Mouse (Mus musculus) erythroblast, adult 5-6 weeks (primary cell): ENCODE data around the gene Slfn14. TPM values are rescaled to one million over a fixed set of nuclear protein-coding genes. Genes with fewer than 3 reads are reported as not detected.
"Not testable (repeated sequence)": the region's sequence is repeated elsewhere in the genome, so short reads cannot be mapped to it uniquely, and the experiment has no call there.

Source experiments
- ATAC-seq: replicated peaks from 2 replicates; pipeline ENCODE4 v1.8.0; 2016; ENCODE audit warnings: moderate number of reproducible peaks, mild to moderate bottlenecking, moderate TSS enrichment, inconsistent platforms; ENCODE audit not compliant: poor library complexity, low FRiP score, severe bottlenecking
- total RNA-seq, 2 experiments: library from RNA; stranded (forward) in 1 of 2; stranded (reverse) in 1 of 2; fragments of 150-400 nt in 1 of 2; fragments of 200-764, 138-1000 nt in 1 of 2; gene quantifications; 2 replicates each; pipeline versions ENCODE4 v1.2.3 to v1.2.4; 2015 to 2017; ENCODE audit warnings: low replicate concordance in 2 of 2

The Slfn14 gene
- total RNA-seq, 2 experiments from 2014 or later: 616 to 920 TPM

GRCm38 (mm10) chr11:83289633-83290032 is 3.1 kb upstream of the Slfn14 start:
- ATAC-seq: no peak

GRCm38 (mm10) chr11:83289036-83289435 is 2.5 kb upstream of the Slfn14 start:
- no peak for ATAC-seq

DNA sequence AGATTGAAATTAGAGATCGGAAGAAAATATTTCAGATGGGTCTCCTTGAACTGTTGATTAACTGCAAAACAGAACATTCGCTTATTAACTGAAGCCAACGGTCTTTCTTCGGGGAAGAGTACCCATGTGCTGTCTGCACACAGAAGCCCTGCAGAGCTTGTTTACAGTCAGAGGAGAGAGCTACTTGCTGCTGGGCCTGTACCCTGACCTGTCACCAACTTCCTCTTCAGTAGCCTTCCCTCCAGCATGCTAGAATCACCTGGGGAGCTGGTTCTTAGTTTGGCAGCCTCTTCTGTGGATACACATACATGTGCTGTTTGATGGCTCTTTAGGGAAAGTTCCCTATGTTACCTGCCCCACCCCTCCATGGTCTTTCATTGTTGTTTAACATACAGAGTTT is 899 bp downstream of the Slfn14 start:
- peak; percentile 29 for ATAC-seq

GRCm38 (mm10) chr11:83282084-83282483 is 4.4 kb downstream of the Slfn14 start:
- no peak for ATAC-seq

- ATAC-seq: no peak
Measured at GRCm38 (mm10) chr11:83279691-83280090, 6.8 kb downstream of the Slfn14 start.

GRCm38 (mm10) chr11:83279024-83279423 is 7.5 kb downstream of the Slfn14 start:
- ATAC-seq: no peak

GRCm38 (mm10) chr11:83276251-83276650 is 10.3 kb downstream of the Slfn14 start:
- ATAC-seq: no peak

GRCm38 (mm10) chr11:83271951-83272843 is 14.3 kb downstream of the Slfn14 start:
- ATAC-seq: peak; percentile 61

DNA sequence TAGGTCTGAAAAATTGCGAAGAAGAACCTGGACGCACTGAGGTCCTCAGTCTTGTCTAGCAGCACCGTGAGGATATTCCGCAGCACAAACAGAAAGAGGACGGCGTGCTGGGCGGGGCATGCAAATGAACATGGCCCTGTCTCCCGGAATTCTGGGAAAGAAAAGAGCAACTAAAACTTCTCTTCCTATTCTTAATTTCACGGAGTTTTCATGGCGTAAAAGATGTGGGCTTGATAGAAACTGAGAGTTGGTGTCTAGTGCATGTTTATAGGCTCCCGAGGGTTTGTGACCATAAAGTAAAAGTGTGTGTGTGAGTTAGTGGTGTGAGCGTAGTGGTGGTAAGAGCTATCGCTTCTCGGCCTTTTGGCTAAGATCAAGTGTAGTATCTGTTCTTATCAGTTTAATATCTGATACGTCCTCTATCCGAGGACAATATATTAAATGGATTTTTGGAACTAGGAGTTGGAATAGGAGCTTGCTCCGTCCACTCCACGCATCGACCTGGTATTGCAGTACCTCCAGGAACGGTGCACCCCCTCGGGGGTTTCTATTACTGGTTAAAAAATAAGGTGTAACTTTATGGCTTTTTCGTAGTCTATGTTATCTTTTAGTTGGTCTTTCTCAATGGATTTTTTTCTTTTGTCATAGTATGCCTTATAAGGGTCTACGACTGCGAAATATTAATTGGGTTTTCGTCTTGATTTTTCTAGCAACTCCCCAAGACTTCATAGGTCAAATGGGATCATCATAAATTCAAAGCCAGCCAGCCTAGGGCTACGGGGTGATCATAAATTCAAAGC is 15.2 kb downstream of the Slfn14 start:
- ATAC-seq: peak; percentile 78

DNA sequence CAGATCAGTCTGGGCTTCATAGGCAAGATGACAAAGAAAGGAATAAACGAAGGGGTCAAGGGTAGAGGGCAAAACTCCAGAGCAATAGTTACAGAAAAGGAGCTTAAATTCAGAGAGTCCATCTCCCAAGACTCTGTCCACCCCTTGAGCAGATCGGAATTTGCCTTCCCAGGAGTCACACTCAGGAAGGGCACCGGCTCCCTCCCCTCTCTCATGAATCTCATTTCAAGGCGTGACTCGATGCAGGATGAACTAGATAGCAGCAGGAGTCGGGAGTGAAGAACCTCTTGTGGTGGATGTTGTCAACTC is 15.7 kb downstream of the Slfn14 start:
- peak; percentile 42 for ATAC-seq

DNA sequence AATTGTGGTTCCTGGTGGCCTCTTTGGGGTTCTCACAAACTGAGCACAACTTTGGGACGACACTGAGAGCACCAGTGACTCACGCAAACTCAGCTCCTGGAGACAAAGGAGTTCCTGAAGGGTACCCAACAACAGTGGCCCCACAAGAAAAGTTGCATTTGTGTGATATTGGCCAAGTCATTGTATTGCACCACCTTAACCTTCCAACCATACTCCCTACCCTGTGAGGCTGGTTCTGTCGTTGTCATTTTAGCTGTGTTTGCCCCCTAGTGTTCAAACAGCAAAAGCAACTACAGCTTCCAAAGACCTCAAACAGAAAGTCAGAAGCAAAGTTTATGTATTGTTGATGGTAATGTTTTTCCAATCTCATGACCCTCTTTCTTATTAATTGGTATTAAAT is 23.4 kb downstream of the Slfn14 start:
- ATAC-seq: peak; percentile 92

- ATAC-seq: peak; percentile 84
Measured at GRCm38 (mm10) chr11:83262673-83263072, 23.9 kb downstream of the Slfn14 start.

GRCm38 (mm10) chr11:83257211-83257610 is 29.3 kb downstream of the Slfn14 start:
- not testable (repeated sequence) for ATAC-seq

GRCm38 (mm10) chr11:83239811-83240210 is 46.7 kb downstream of the Slfn14 start:
- ATAC-seq: no peak

DNA sequence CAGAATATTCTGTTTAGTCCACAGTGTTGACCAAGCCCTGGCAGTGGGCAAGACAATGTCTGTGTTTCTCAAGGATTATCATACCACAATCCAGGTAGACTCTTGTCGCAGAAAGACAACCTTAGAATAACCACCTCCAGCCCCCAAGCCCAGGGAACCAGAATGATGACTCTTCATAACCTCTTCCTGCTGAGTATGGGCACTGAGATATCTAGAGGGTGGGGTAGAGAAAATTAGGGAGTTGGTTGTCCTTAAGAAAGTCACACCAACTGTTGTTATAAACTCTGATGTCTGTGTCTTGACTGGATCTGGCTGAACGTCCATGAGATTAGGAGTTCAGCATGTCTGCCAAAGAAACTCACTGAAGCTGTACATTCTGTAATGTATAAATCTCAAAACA is 48.1 kb downstream of the Slfn14 start:
- ATAC-seq: peak; percentile 83

- not testable (repeated sequence) for ATAC-seq
Measured at GRCm38 (mm10) chr11:83237390-83237789, 49.1 kb downstream of the Slfn14 start.

DNA sequence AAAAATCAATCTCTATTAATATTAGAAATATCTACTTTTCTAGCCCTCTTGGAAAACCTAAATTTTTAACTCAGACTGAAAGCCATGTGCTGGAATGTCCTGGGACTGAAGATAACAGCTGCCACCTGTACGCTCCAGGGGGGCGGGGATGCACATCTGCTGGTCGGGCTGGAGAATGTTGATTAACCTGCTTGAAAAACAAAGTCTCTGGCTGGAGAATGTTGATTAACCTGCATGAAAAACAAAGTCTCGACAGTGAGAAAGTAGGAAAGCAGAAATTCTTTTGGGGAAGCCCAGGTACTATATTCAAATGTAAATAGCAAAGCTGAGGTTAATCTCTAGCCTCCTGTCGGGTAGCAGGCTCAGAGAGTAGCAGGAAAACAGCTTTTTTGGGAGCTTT is 52.9 kb downstream of the Slfn14 start:
- peak; percentile 75 for ATAC-seq

- peak; percentile 88 for ATAC-seq
Measured at GRCm38 (mm10) chr11:83230966-83231365, 55.6 kb downstream of the Slfn14 start.

- no peak for ATAC-seq
Measured at GRCm38 (mm10) chr11:83227926-83228723, 58.4 kb downstream of the Slfn14 start.

DNA sequence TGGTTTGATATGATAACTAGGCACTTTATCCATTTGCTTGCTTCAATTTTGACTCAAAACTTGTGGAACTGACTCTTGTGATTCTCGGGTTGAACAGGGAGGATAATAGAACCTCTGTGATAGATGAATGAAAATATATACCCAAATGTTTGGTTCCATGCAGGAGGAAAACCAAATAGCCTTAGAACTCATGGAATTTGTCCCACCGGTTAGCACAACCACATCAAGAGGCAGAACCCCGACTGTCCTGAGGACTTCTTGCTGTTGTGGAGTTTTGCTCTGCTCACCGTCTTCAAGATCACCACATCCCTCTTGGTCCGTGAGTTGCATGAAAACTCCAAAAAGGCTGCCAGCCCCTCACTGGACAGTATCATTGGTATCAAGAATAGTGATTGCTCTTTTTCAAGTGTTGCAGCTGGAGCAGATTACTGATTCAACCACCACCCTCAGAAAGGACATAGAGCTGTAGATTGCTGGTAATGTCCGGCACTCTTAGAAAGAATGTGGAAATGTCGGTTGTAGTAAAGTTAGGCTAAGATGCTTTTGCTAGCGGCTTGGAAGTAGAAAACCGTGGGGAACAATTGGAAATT is 61.1 kb downstream of the Slfn14 start:
- no peak for ATAC-seq
